In genomic region chr13:74769871-74770270, GRCm38 (mm10) we compare ENCODE assay signal across 7 mouse cellular contexts. TPM values are rescaled to one million over a fixed set of nuclear protein-coding genes. Genes with fewer than 3 reads are reported as not detected.
DNase-seq lines count a peak whose midpoint lies in the region; TF ChIP-seq lines count a peak whose summit lies in the region.

No protein-coding gene starts in this region.

- H3K79me3 ChIP-seq in C2C12 (ENCODE audit: low read depth) = peaks cover 10% of the 10 kb centered on the region

- peak; percentile 78 for DNase-seq in induced T-regulatory cell, adult 2 months (ENCODE audit: low read depth)
- peak; percentile 33 for DNase-seq in lung, postnatal 36 days
- DNase-seq in thymus, postnatal 14 days = peak; percentile 37
- DNase-seq in layer of hippocampus, postnatal 25 days (ENCODE audit: extremely low spot score in 1 of 2, low spot score in 1 of 2) = no peak

- peak overlapping the region; percentile 18 for H3K4me3 ChIP-seq in C2C12 (ENCODE audit: insufficient read depth, poor library complexity, severe bottlenecking)
- peak overlapping the region; percentile 73 for H3K4me3 ChIP-seq in ES-Bruce4 (ENCODE audit: low read depth, low read length)
- H3K4me3 ChIP-seq in erythroblast, embryonic 14.5 days (replicated peaks) = peak overlapping the region; percentile 86

- no peak for TF ChIP-seq EP300 in ES-Bruce4 (IDR thresholded peaks at IDR 0.05; ENCODE audit: insufficient read depth, low read depth, low read length)

- peak overlapping the region; percentile 86 for H3K27ac ChIP-seq in ES-Bruce4 (ENCODE audit: insufficient read depth, low read length)

- peak overlapping the region; percentile 20 for H3K9ac ChIP-seq in ES-Bruce4 (ENCODE audit: low read depth, poor library complexity, severe bottlenecking)

- no peaks in the 10 kb centered on the region for H3K9me3 ChIP-seq in ES-Bruce4 (replicated peaks; ENCODE audit: control insufficient read depth, insufficient read depth, low read length, poor library complexity, severe bottlenecking)
- H3K9me3 ChIP-seq in erythroblast, embryonic 14.5 days (ENCODE audit: control insufficient read depth, low read length) = no peaks in the 10 kb centered on the region

- no peaks in the 10 kb centered on the region for H3K36me3 ChIP-seq in C2C12 (ENCODE audit: control insufficient read depth, insufficient read depth)
- no peaks in the 10 kb centered on the region for H3K36me3 ChIP-seq in ES-Bruce4 (ENCODE audit: control insufficient read depth, insufficient read depth, low read length, poor library complexity, severe bottlenecking)
- peaks cover 15% of the 10 kb centered on the region for H3K36me3 ChIP-seq in erythroblast, embryonic 14.5 days (ENCODE audit: control insufficient read depth)

- H3K4me1 ChIP-seq in ES-Bruce4 (ENCODE audit: control insufficient read depth, insufficient read depth, low read length) = peaks cover 1% of the 10 kb centered on the region
- H3K4me1 ChIP-seq in erythroblast, embryonic 14.5 days (ENCODE audit: control insufficient read depth) = peaks cover 48% of the 10 kb centered on the region

- no peak for TF ChIP-seq POLR2A in ES-Bruce4 (IDR thresholded peaks at IDR 0.05; ENCODE audit: insufficient read depth, low read length)

- H3K79me2 ChIP-seq in C2C12 (ENCODE audit: control insufficient read depth, insufficient read depth) = peaks cover 23% of the 10 kb centered on the region

- no peaks in the 10 kb centered on the region for H3K27me3 ChIP-seq in C2C12 (ENCODE audit: control insufficient read depth, insufficient read depth, insufficient read length)
- H3K27me3 ChIP-seq in ES-Bruce4 (ENCODE audit: control insufficient read depth, insufficient read depth, low read length, poor library complexity, severe bottlenecking) = no peaks in the 10 kb centered on the region
- no peaks in the 10 kb centered on the region for H3K27me3 ChIP-seq in erythroblast, embryonic 14.5 days (ENCODE audit: control insufficient read depth)

- peak overlapping the region; percentile 19 for H3ac ChIP-seq in C2C12 (ENCODE audit: control insufficient read depth, insufficient read length, low read depth)

- no peak for TF ChIP-seq CTCF in C2C12 (IDR thresholded peaks at IDR 0.05; ENCODE audit: control insufficient read depth, insufficient read depth, insufficient read length)
- no peak for TF ChIP-seq CTCF in ES-Bruce4 (IDR thresholded peaks at IDR 0.05; ENCODE audit: low read depth, low read length)

TF ChIP-seq in C2C12, 6 proteins besides CTCF, POLR2A, EP300 and RAD21:
- TF ChIP-seq CEBPB (IDR thresholded peaks at IDR 0.05; ENCODE audit: low read depth) (no peak), FOSL1 (IDR thresholded peaks at IDR 0.05; ENCODE audit: insufficient read depth, low read length, poor library complexity, severe bottlenecking) (no peak), MAX (IDR thresholded peaks at IDR 0.05) (no peak), USF1 (IDR thresholded peaks at IDR 0.05; ENCODE audit: low read depth) (no peak), MYOG (IDR thresholded peaks at IDR 0.05; ENCODE audit: control insufficient read depth, extremely low read depth, insufficient read length) (no peak), MYOD1 (IDR thresholded peaks at IDR 0.05; ENCODE audit: control insufficient read depth, insufficient read length, low read depth) (no peak)

RNA-seq across cellular contexts. Expression of gene Cast, which starts 38.7 kb away (rescaled TPM):
- polyA plus RNA-seq in C2C12 (2012; fragmentation: generic; extraction: Trizol) = 23.7 TPM
- polyA plus RNA-seq in ES-Bruce4 (2011; ENCODE audit: insufficient read depth, insufficient read length, low read depth, missing spikeins) = 55.3 and 57.4 TPM in 2 replicates
- 1.6 and 2.7 TPM in 2 replicates for polyA plus RNA-seq in erythroblast, embryonic 14.5 days (2012)
- total RNA-seq in layer of hippocampus, postnatal 25 days (2021) = 1 to 10 TPM; 4.6 to 5.8 TPM

Comparison
In these comparisons a context has a peak if more than half of its experiments do, and no peak if none do; other contexts are left out.
1. H3K4me3 ChIP-seq: peak in every context shown above with its lines; median percentile 86 in erythroblast, embryonic 14.5 days; 73 in ES-Bruce4; 18 in C2C12.
2. DNase-seq: peak in induced T-regulatory cell, adult 2 months (single experiment), lung, postnatal 36 days (single experiment) and thymus, postnatal 14 days (single experiment); none in layer of hippocampus, postnatal 25 days (0 of 2).